Mouse (Mus musculus) cortical plate, adult 2 months (tissue): ENCODE results near the gene Ly6g5c. TPM values are rescaled to one million over a fixed set of nuclear protein-coding genes. Genes with fewer than 3 reads are reported as not detected.

Experiments used
- H3K27ac ChIP-seq: fragments of 200-500 bp; 2 replicates; pipeline ENCODE4 v1.5.1; 2012; ENCODE audit warnings: low read length, control low read depth, inconsistent platforms; ENCODE audit not compliant: insufficient read depth
- H3K4me1 ChIP-seq: fragments of 200-500 bp; 2 replicates; pipeline ENCODE4 v1.6.1; 2011; ENCODE audit warnings: low read length; ENCODE audit not compliant: control insufficient read depth, insufficient read depth
- H3K4me3 ChIP-seq: fragments of 200-500 bp; 2 replicates; pipeline ENCODE4 v1.5.1; 2011; ENCODE audit warnings: mild to moderate bottlenecking, low read length, control low read depth; ENCODE audit not compliant: insufficient read depth
- CTCF ChIP-seq: fragments of 200-500 bp; IDR thresholded peaks from 2 replicates; pipeline ENCODE4 v1.5.1; 2011; ENCODE audit warnings: mild to moderate bottlenecking, control low read depth, low read length; ENCODE audit not compliant: insufficient read depth; ENCODE audit errors: extremely low read depth
- POLR2A ChIP-seq: fragments of 200-500 bp; IDR thresholded peaks from 2 replicates; pipeline ENCODE4 v1.6.1; 2011; ENCODE audit warnings: mild to moderate bottlenecking, low read length, control low read depth; ENCODE audit not compliant: insufficient read depth; ENCODE audit errors: extremely low read depth
- polyA plus RNA-seq: library from polyadenylated mRNA; depleted of rRNA; stranded (reverse); fragments of >200 nt; gene quantifications from 2 replicates; pipeline ENCODE4 v1.2.3, GENCODE M21; 2012

The Ly6g5c gene
- polyA plus RNA-seq, 1 experiment, result not detected

GRCm38 (mm10) chr17:35090166-35090932, 17.7 kb upstream of the Ly6g5c start:
- Histone ChIP-seq H3K4me3 (peak overlapping the region; percentile 62), H3K4me1 (no peaks in the 10 kb centered on the region; the same call in 1 of the 2 replicates), H3K27ac (no peak overlapping the region)
- TF ChIP-seq POLR2A (no peak), CTCF (no peak)

GRCm38 (mm10) chr17:35092403-35093198, 15.5 kb upstream of the Ly6g5c start:
- Histone ChIP-seq H3K27ac (no peak overlapping the region), H3K4me1 (no peaks in the 10 kb centered on the region; the same call in 1 of the 2 replicates), H3K4me3 (no peak overlapping the region)
- TF ChIP-seq CTCF (no peak), POLR2A (no peak)

- TF ChIP-seq CTCF (no peak), POLR2A (no peak)
- H3K27ac ChIP-seq, result peak overlapping the region; percentile 17; the same call in 1 of the 2 replicates
- no peaks in the 10 kb centered on the region; the same call in 1 of the 2 replicates for H3K4me1 ChIP-seq
- H3K4me3 ChIP-seq, result no peak overlapping the region
These were observed 13.4 kb upstream of the Ly6g5c start for GRCm38 (mm10) chr17:35094475-35095365.

GRCm38 (mm10) chr17:35096597-35096996, 11.5 kb upstream of the Ly6g5c start:
- H3K4me1 ChIP-seq, result no peaks in the 10 kb centered on the region; the same call in 1 of the 2 replicates
- H3K27ac ChIP-seq, result no peak overlapping the region
- H3K4me3 ChIP-seq, result no peak overlapping the region
- TF ChIP-seq CTCF, result no peak
- no peak for TF ChIP-seq POLR2A

GRCm38 (mm10) chr17:35097164-35097655, 10.9 kb upstream of the Ly6g5c start:
- Histone ChIP-seq H3K27ac (no peak overlapping the region), H3K4me1 (no peaks in the 10 kb centered on the region; the same call in 1 of the 2 replicates), H3K4me3 (no peak overlapping the region)
- no peak for TF ChIP-seq POLR2A
- TF ChIP-seq CTCF, result no peak

GRCm38 (mm10) chr17:35100196-35100765, 7.8 kb upstream of the Ly6g5c start:
- TF ChIP-seq POLR2A (no peak), CTCF (no peak)
- no peak overlapping the region for H3K27ac ChIP-seq
- no peak overlapping the region for H3K4me3 ChIP-seq
- H3K4me1 ChIP-seq, result no peaks in the 10 kb centered on the region; the same call in 1 of the 2 replicates

- peaks cover under 1% of the 10 kb centered on the region; the same call in 1 of the 2 replicates for H3K4me1 ChIP-seq
- TF ChIP-seq POLR2A (no peak), CTCF (no peak)
- no peak overlapping the region for H3K4me3 ChIP-seq
- H3K27ac ChIP-seq, result no peak overlapping the region
These were observed 6.9 kb upstream of the Ly6g5c start for GRCm38 (mm10) chr17:35101161-35101560.

- Histone ChIP-seq H3K27ac (no peak overlapping the region), H3K4me1 (peaks cover 2% of the 10 kb centered on the region; the same call in 1 of the 2 replicates), H3K4me3 (no peak overlapping the region)
- TF ChIP-seq CTCF (no peak), POLR2A (no peak)
These were observed 5.8 kb upstream of the Ly6g5c start for GRCm38 (mm10) chr17:35102299-35102698.
